In the genomic region with DNA sequence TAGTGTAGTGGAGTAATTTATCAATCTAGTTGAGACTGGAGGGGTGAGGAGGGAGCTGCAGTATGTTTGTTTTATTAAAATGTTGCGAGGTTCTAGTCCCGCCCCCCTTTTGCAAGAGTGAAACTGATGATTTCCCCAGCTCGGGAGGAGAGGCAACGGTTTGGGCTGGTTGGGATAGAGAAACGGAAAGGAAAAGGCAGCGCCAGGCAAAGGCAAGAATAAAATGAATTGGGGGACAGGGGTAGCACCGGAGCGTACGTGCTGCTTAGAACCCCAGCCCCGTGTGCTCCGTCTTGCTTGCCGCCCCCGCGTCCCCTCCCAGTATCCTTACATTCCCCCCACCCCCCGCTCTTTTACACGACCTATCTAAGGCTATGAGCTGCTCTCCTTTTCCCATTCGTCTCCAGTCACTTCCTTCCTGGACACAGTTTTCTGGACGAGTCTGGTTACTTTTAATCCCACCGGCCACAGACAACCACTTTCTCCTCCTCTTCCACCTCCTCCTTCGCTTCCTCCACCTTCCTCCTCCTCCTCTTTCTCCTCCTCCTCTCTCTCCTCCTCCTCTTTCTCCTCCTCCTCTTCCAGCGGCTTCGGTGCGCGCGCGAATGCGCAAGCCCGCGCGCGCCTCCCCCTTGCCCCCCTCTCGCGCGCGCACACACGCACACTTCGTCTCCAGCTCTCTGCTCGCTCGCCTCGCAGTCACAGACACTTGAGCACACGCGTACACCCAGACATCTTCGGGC, we compare ENCODE assay signal across 8 mouse cellular contexts. TPM values are rescaled to one million over a fixed set of nuclear protein-coding genes. Genes with fewer than 3 reads are reported as not detected.
DNase-seq lines count a peak whose midpoint lies in the region; ATAC-seq and TF ChIP-seq lines count a peak whose summit lies in the region.

No protein-coding gene starts in this region.

- DNase-seq in c-Kit-positive CD71-positive TER-119-positive erythroid progenitor cells, embryonic 14.5 days (ENCODE audit: low spot score), result peak; percentile 28
- peak; percentile 92 for DNase-seq in forebrain, embryonic 14.5 days (ENCODE audit: low spot score)
- DNase-seq in heart, postnatal 10 days, result peak; percentile 85 to 86
- peak; percentile 76 to 81 for DNase-seq in kidney, postnatal 4 days
- peak; percentile 51 for DNase-seq in lung, adult 2 months
- peak; percentile 58 for DNase-seq in testis, postnatal 14 days (ENCODE audit: low spot score)

- no peaks in the 10 kb centered on the region for H3K27me3 ChIP-seq in C2C12 (ENCODE audit: control insufficient read depth, insufficient read depth, insufficient read length)
- no peaks in the 10 kb centered on the region for H3K27me3 ChIP-seq in forebrain, embryonic 14.5 days (replicated peaks; ENCODE audit: control insufficient read depth, insufficient read depth, low read length)
- no peaks in the 10 kb centered on the region for H3K27me3 ChIP-seq in neural tube, embryonic 15.5 days (replicated peaks)

- no peaks in the 10 kb centered on the region for H3K9me3 ChIP-seq in forebrain, embryonic 14.5 days (replicated peaks; ENCODE audit: control insufficient read depth, low read length)
- H3K9me3 ChIP-seq in neural tube, embryonic 15.5 days (replicated peaks), result no peaks in the 10 kb centered on the region

- intact Hi-C loops in heart, postnatal 10 days (cut with DNase I), result loop anchor here (2.0 to 10.0 kb wide), 2 partner anchors 48 to 1460 kb away; no protein-coding TSS in a partner anchor

- no peaks in the 10 kb centered on the region for H3K79me2 ChIP-seq in C2C12 (ENCODE audit: control insufficient read depth, insufficient read depth)

- H3K9ac ChIP-seq in forebrain, embryonic 14.5 days (ENCODE audit: low read length), result peak overlapping the region; percentile 76
- peak overlapping the region; percentile 66 for H3K9ac ChIP-seq in neural tube, embryonic 15.5 days (replicated peaks)

- peak overlapping the region; percentile 79 for H3K27ac ChIP-seq in forebrain, embryonic 14.5 days (ENCODE audit: low read depth, low read length)
- H3K27ac ChIP-seq in neural tube, embryonic 15.5 days (replicated peaks), result peak overlapping the region; percentile 82

- H3ac ChIP-seq in C2C12 (ENCODE audit: control insufficient read depth, insufficient read length, low read depth), result peak overlapping the region; percentile 54

- H3K4me1 ChIP-seq in forebrain, embryonic 14.5 days (ENCODE audit: control insufficient read depth, insufficient read depth, low read length), result no peaks in the 10 kb centered on the region
- H3K4me1 ChIP-seq in lung, adult 2 months (ENCODE audit: control insufficient read depth, insufficient read depth, low read length), result peaks cover 3% of the 10 kb centered on the region; the same call in 1 of the 2 replicates
- peaks cover 6% of the 10 kb centered on the region; the same call in 1 of the 2 replicates for H3K4me1 ChIP-seq in neural tube, embryonic 15.5 days

- ATAC-seq in forebrain, embryonic 14.5 days, result peak; percentile 86
- peak; percentile 90 for ATAC-seq in neural tube, embryonic 15.5 days (ENCODE audit: low FRiP score)

- H3K36me3 ChIP-seq in C2C12 (ENCODE audit: control insufficient read depth, insufficient read depth), result no peaks in the 10 kb centered on the region
- H3K36me3 ChIP-seq in forebrain, embryonic 14.5 days (ENCODE audit: control insufficient read depth, insufficient read depth, low read length), result no peaks in the 10 kb centered on the region
- H3K36me3 ChIP-seq in neural tube, embryonic 15.5 days, result no peaks in the 10 kb centered on the region

- peak overlapping the region; percentile 74 for H3K4me2 ChIP-seq in forebrain, embryonic 14.5 days (ENCODE audit: low read length)
- H3K4me2 ChIP-seq in neural tube, embryonic 15.5 days, result peak overlapping the region; percentile 80

- TF ChIP-seq CTCF in C2C12 (IDR thresholded peaks at IDR 0.05; ENCODE audit: control insufficient read depth, insufficient read depth, insufficient read length), result no peak
- no peak for TF ChIP-seq CTCF in lung, adult 2 months (IDR thresholded peaks at IDR 0.05; ENCODE audit: insufficient read depth, low read length)

- peak; percentile 72; the same call in 1 of the 2 replicates for TF ChIP-seq POLR2A in lung, adult 2 months (IDR thresholded peaks at IDR 0.05; ENCODE audit: borderline replicate concordance, extremely low read depth, low read depth, low read length)

- H3K4me3 ChIP-seq in C2C12 (ENCODE audit: insufficient read depth, poor library complexity, severe bottlenecking), result peak overlapping the region; percentile 25
- peak overlapping the region; percentile 65 for H3K4me3 ChIP-seq in forebrain, embryonic 14.5 days (ENCODE audit: low read depth, low read length)
- peak overlapping the region; percentile 82 for H3K4me3 ChIP-seq in lung, adult 2 months (replicated peaks; ENCODE audit: extremely low read depth, low read depth, low read length)
- H3K4me3 ChIP-seq in neural tube, embryonic 15.5 days (replicated peaks), result peak overlapping the region; percentile 64

- under 1% methylated on average over 43 of the region's 43 CpGs for WGBS in forebrain, embryonic 14.5 days
- 2% methylated on average over 43 of the region's 43 CpGs for WGBS in lung, adult 2 months
- under 1% methylated on average over 43 of the region's 43 CpGs for WGBS in neural tube, embryonic 15.5 days

- no peaks in the 10 kb centered on the region for H3K79me3 ChIP-seq in C2C12 (ENCODE audit: low read depth)

TF ChIP-seq in C2C12, 6 proteins besides CTCF, POLR2A, EP300 and RAD21:
- TF ChIP-seq FOSL1 (IDR thresholded peaks at IDR 0.05; ENCODE audit: insufficient read depth, low read length, poor library complexity, severe bottlenecking), result no peak
- no peak for TF ChIP-seq MAX (IDR thresholded peaks at IDR 0.05)
- TF ChIP-seq USF1 (IDR thresholded peaks at IDR 0.05; ENCODE audit: low read depth), result no peak
- no peak for TF ChIP-seq MYOD1 (IDR thresholded peaks at IDR 0.05; ENCODE audit: control insufficient read depth, insufficient read length, low read depth)
- no peak for TF ChIP-seq CEBPB (IDR thresholded peaks at IDR 0.05; ENCODE audit: low read depth)
- no peak for TF ChIP-seq MYOG (IDR thresholded peaks at IDR 0.05; ENCODE audit: control insufficient read depth, extremely low read depth, insufficient read length)

RNA-seq across cellular contexts. Expression of a gene that starts 20.5 kb away (rescaled TPM):
- 2.5 TPM for polyA plus RNA-seq in C2C12 (2012; fragmentation: generic; extraction: Trizol)
- 99.4 and 180 TPM in 2 replicates for polyA plus RNA-seq in forebrain, embryonic 14.5 days (2014; fragmentation: Nextera tagmentation; extraction: Ambion mirVana)
- total RNA-seq in heart, postnatal 10 days (2021), result 100 to 1,000 TPM in 1 of 2 experiments, 10 to 100 TPM in 1; 84.8 to 105 TPM
- polyA plus RNA-seq in lung, adult 2 months (2012; rRNA removed), result 18.0 and 36.8 TPM in 2 replicates
- 29.7 and 30.8 TPM in 2 replicates for polyA plus RNA-seq in neural tube, embryonic 15.5 days (2015; fragmentation: Nextera tagmentation; extraction: Ambion mirVana)

Comparison
In these comparisons a context has a peak if more than half of its experiments do, and no peak if none do; other contexts are left out.
1. Peak in every context shown above with its lines: DNase-seq, ATAC-seq, H3K4me3 ChIP-seq and H3K27ac ChIP-seq.
2. H3K4me3 ChIP-seq: peak in every context shown above with its lines; median percentile 82 in lung, adult 2 months; 65 in forebrain, embryonic 14.5 days; 64 in neural tube, embryonic 15.5 days; 25 in C2C12.
3. DNase-seq: peak in every context shown above with its lines; median percentile 92 in forebrain, embryonic 14.5 days; 86 in heart, postnatal 10 days; 78 in kidney, postnatal 4 days; 58 in testis, postnatal 14 days; 51 in lung, adult 2 months; 28 in c-Kit-positive CD71-positive TER-119-positive erythroid progenitor cells, embryonic 14.5 days.